Mouse (Mus musculus) retina, postnatal 7 days (tissue): ENCODE measurements around the gene Chrm1.
"Not testable (repeated sequence)": the region's sequence is repeated elsewhere in the genome, so short reads cannot be mapped to it uniquely, and the experiment has no call there.

Experiments used
- DNase-seq: peaks from one replicate; pipeline ENCODE4 v3.0.0-alpha.2; 2012; ENCODE audit warnings: low read depth, low spot score

Chrm1 gene

GRCm38 (mm10) chr19:8716767-8717475, 53.3 kb downstream of the Chrm1 start:
- no peak for DNase-seq

DNA sequence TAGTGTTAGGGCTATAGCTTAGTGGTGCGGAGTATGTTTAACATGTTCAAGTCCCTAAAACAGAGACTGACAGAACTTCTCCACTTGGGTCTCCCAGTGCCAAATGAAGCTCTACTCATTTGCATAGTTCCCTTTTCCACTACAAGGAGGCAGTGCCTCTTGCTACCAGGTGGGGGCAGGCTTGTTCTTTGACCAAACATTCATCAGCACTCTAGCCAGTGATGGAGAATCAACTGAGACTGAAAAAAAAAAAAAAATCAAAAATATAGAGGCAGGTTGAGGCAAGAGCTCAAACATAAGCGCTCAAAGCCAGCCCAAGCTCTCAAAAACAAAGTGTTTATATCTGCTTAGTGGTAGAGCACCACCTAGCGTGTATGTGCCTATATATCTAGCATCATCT, 54.8 kb downstream of the Chrm1 start:
- peak; percentile 49 for DNase-seq

DNA sequence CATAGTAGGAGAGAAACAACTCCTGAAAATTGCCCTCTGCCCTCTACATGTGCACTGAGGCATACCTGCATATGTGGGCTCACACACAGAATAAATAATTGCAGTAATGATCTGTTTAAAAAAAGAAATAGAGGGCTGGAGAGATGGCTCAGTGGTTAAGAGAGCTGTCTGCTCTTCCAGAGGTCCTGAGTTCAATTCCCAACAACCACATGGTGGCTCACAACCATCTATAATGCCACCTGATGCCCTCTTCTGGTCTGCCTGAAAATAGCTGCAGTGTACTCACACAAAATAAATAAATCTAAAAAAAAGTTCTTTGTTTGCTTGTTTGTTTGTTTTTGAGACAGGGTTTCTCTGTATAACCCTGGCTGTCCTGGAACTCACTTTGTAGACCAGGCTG, 55.4 kb downstream of the Chrm1 start:
- DNase-seq: not testable (repeated sequence)

DNA sequence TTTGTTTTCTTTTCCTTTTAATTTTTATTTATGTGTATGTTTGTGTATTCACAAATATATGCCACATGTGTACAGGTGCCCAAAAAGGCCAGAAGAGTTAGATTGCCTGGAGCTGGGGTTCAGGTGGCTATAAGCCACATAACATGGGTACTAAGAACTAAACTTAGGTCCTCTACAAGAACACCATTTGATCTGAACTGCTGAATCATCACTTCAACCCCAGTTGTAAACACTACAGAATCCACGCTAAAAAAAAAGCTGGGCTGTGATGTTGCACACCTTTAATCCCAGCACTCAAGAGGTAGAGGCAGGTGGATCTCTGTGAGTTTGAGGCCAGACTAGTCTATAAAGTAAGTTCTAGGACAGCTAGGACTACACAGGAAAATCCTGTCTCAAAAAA, 57.8 kb downstream of the Chrm1 start:
- DNase-seq: no peak

- no peak for DNase-seq
Measured at GRCm38 (mm10) chr19:8722021-8722420, 58.4 kb downstream of the Chrm1 start.

DNA sequence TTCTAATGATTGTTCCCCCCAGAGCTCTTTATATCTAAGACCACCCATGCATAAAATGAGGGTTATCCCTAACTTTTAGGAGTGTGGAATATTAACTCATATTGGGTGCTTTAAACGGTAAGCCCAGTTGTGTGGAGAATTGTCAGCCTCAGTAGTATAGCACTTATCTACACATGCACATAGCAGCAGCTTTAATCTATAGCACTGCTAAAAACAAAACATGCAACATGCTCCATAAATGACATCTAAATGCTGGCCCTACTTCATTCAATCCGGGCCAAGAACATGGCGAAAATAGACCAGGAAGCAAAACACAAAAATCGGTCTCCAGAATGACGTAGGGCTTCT, 58.9 kb downstream of the Chrm1 start:
- DNase-seq: no peak

GRCm38 (mm10) chr19:8722907-8723573, 59.5 kb downstream of the Chrm1 start, which contains the start of gene Slc3a2:
Gene Slc3a2, minus strand, starts transcription at chr19:8723369.
- DNase-seq: peak; percentile 94

DNA sequence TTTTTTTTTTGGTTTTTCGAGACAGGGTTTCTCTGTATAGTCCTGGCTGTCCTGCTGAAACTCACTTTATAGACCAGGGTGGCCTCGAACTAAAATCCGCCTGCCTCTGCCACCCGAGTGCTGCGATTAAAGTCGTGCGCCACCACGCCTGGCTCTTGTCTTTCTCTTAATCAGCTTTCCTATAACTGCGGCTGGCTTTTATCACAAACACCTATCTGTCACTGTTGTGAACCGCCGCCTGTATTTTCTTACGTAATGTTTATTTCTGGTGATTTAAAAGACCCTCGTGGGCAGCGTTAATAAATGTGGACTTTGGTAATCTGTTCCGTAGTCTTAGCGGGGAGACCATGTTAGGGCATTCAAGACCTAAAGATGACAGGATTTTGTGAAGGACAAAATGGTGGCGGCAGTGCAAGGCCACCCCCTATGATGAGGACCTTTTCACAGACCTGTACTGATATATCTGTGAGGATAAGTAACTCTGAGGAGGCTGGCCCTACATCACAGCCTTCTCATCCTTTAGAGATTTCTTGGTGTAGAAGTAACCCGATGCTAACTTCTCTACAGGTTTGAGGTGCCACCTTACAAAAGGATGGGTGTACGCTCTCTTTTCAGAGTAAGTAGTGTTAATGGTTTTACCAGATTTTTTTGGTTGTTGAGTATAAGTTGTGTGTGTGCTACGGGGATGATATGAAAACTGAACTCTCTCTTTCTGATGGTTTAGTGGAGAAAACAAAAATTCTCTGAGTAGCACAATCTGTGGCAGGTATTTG, 60.2 kb downstream of the Chrm1 start:
- no peak for DNase-seq

DNA sequence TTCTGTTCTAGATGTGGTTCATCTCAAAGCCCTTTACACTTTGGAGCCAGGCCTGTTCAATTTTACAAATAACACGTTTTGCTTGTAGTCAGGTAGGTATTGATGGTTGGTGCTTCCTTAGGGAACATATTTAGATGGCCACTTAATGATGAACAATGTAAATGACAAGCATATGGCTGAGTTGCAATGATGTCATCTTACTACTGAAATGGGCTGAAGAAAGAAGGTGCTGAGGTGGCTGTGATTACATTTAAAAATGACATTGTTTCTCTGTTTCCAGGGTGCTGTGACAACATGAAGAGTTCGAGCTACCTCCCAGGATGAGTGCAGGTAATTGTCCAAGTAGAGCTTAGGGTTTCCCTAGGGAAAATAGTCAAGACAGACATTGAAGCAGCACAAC, 60.8 kb downstream of the Chrm1 start:
- no peak for DNase-seq

- DNase-seq: no peak
Measured at GRCm38 (mm10) chr19:8725081-8725613, 61.6 kb downstream of the Chrm1 start.

DNA sequence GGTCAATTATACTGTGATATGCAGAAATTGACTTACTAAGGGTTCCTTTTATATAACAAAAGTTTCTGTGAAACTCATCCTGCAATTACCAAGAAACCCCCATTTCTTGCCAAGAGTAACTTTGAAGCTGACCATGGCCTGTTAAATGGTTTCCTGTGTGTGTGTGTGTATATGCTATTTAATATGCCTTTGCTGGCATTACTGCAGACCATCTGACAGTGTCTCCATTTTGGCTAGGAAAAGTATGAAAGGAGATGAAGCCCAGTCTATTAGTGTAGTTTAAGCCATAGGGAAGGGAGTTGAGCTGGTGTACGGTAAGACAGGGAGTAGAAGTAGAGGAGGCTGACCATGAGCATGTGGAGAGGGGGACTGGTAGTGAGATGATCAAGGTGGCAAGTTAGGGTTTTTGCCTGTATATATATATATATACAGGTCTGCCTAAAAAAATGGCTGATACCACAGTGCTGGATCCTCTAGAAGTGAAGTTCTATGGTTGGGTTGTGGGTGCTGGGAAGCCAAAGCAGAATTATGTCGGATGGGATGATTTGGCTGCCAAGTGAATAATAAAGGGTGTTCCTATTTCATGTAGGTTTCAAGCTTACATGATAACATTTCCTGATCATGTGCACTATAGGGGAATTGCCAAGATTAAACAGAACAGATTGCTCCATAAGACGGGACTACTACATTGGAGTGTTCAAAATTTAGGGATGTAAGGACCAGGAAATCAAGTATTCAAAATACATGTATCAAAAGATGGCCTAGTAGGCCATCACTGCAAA, 63.2 kb downstream of the Chrm1 start:
- DNase-seq: no peak

- DNase-seq: no peak
Measured at GRCm38 (mm10) chr19:8727495-8728114, 64.0 kb downstream of the Chrm1 start.

DNA sequence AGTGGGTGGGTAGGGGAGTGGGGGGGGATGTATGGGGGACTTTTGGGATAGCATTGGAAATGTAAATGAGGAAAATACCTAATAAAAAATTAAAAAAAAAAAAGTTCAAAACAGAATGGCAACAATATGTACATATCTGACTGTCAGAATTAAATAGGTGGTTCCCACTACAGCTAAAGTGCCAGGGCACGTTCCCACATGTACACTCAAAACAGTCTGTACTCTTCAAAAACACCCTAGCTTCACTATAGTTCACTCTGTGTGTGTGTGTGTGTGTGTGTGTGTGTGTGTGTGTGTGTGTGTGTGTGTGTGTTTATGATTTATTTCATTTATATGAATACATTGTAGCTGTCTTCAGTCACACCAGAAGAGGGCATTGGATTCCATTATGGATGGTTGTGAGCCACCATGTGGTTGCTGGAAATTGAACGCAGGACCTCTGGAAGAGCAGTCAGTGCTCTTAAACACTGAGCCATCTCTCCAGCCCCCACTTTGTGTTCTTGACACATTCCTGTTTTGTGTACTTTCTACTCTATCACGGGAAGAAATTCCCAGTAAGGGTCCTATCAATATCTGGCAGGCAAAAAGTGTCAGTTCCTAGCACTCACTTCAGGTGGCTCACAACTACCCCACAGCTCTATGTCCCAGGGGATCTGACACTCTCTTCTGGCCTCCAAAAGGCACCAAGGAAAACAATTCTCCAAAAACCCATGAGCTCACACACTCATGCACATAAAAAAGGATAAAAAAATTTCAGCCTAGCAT, 64.9 kb downstream of the Chrm1 start:
- DNase-seq: not testable (repeated sequence)
